Mouse (Mus musculus) heart, embryonic 13.5 days (tissue): Measurements from ENCODE around the gene Cd80. TPM values are rescaled to one million over a fixed set of nuclear protein-coding genes. Genes with fewer than 3 reads are reported as not detected.
A peak's percentile ranks its signal among the peaks of the same experiment; 100 is the strongest.

Experiments
- ATAC-seq: fragments of 200-750 bp; cut with Nextera tagmentation; 2 replicates; pipeline ENCODE4 v1.8.0; 2017; ENCODE audit warnings: moderate TSS enrichment; ENCODE audit not compliant: insufficient number of reproducible peaks, low FRiP score, low TSS enrichment; ENCODE audit errors: extremely low read depth
- H3K27ac ChIP-seq: fragments of 300-500 bp; sonication (generic); replicated peaks from 2 replicates; pipeline ENCODE4 v1.5.1; 2015; ENCODE audit warnings: moderate library complexity, mild to moderate bottlenecking, inconsistent platforms
- H3K27me3 ChIP-seq: fragments of 300-500 bp; sonication (generic); replicated peaks from 2 replicates; pipeline ENCODE4 v1.6.1; 2015; ENCODE audit warnings: mild to moderate bottlenecking, inconsistent platforms
- H3K36me3 ChIP-seq: fragments of 300-500 bp; sonication (generic); 2 replicates; pipeline ENCODE4 v1.6.1; 2015; ENCODE audit warnings: mild to moderate bottlenecking, inconsistent platforms
- H3K4me1 ChIP-seq: fragments of 300-500 bp; sonication (generic); 2 replicates; pipeline ENCODE4 v1.6.1; 2015; ENCODE audit warnings: inconsistent platforms
- H3K4me2 ChIP-seq: fragments of 300-500 bp; sonication (generic); 2 replicates; pipeline ENCODE4 v1.6.1; 2015; ENCODE audit warnings: inconsistent platforms, mild to moderate bottlenecking, moderate library complexity
- H3K4me3 ChIP-seq: fragments of 300-500 bp; sonication (generic); 2 replicates; pipeline ENCODE4 v1.5.1; 2015; ENCODE audit warnings: moderate library complexity, mild to moderate bottlenecking, inconsistent platforms
- H3K9ac ChIP-seq: fragments of 300-500 bp; sonication (generic); 2 replicates; pipeline ENCODE4 v1.6.1; 2015; ENCODE audit warnings: inconsistent platforms, mild to moderate bottlenecking, moderate library complexity
- H3K9me3 ChIP-seq: fragments of 300-500 bp; sonication (generic); 2 replicates; pipeline ENCODE4 v1.6.1; 2016; ENCODE audit warnings: inconsistent platforms
- WGBS: fragments of 180-500 bp; shearing (Covaris S2); methylation state at CpG from one replicate; pipeline ENCODE4 v1.1.7; 2015; ENCODE audit warnings: mixed read lengths; 5-methylcytosine and 5-hydroxymethylcytosine counted together
- polyA plus RNA-seq: library from polyadenylated mRNA; unstranded; fragments of >200 nt; fragmentation: Nextera tagmentation; extraction: Ambion mirVana; gene quantifications from 2 replicates; pipeline ENCODE4 v1.2.1, GENCODE M21; 2015

The Cd80 gene
- polyA plus RNA-seq, 1 experiment from 2014 or later: 0.55 TPM

- Histone ChIP-seq H3K4me2 (no peak overlapping the region), H3K9ac (no peak overlapping the region), H3K36me3 (peaks cover 51% of the 10 kb centered on the region), H3K4me1 (peaks cover 19% of the 10 kb centered on the region), H3K27ac (no peak overlapping the region), H3K9me3 (no peaks in the 10 kb centered on the region), H3K4me3 (no peak overlapping the region), H3K27me3 (0 out of 2 replicates have a peak, but pooled peaks cover 3% of the 10 kb centered on the region)
- ATAC-seq: no peak
- 89% methylated on average over 7 of the region's 7 CpGs for WGBS
Measured at GRCm38 (mm10) chr16:38450707-38451106, 4.7 kb upstream of the Cd80 start.

- Histone ChIP-seq H3K4me2 (peak overlapping the region; percentile 79), H3K9ac (peak overlapping the region; percentile 97), H3K4me3 (peak overlapping the region; percentile 85), H3K4me1 (peaks cover 19% of the 10 kb centered on the region), H3K27ac (peak overlapping the region; percentile 92), H3K27me3 (0 out of 2 replicates have a peak, but pooled peaks cover 3% of the 10 kb centered on the region), H3K9me3 (no peaks in the 10 kb centered on the region), H3K36me3 (peaks cover 42% of the 10 kb centered on the region)
- no peak for ATAC-seq
- WGBS: 44% methylated on average over 12 of the region's 12 CpGs
Measured at GRCm38 (mm10) chr16:38451421-38452205, 3.7 kb upstream of the Cd80 start.

GRCm38 (mm10) chr16:38452442-38453202 is 2.7 kb upstream of the Cd80 start, which contains the start of gene Adprh:
Gene Adprh, minus strand, starts transcription at chr16:38452703.
- WGBS: under 1% methylated on average over 61 of the region's 61 CpGs
- H3K27me3 ChIP-seq: 0 out of 2 replicates have a peak, but pooled peaks cover 3% of the 10 kb centered on the region
- peaks cover 32% of the 10 kb centered on the region for H3K36me3 ChIP-seq
- peak within 1 kb of the TSS; percentile 97 for H3K9ac ChIP-seq
- no peaks in the 10 kb centered on the region for H3K9me3 ChIP-seq
- peak within 1 kb of the TSS; percentile 92 for H3K27ac ChIP-seq
- H3K4me3 ChIP-seq: peak within 1 kb of the TSS; percentile 85
- peak within 1 kb of the TSS; percentile 79 for H3K4me2 ChIP-seq
- peaks cover 19% of the 10 kb centered on the region for H3K4me1 ChIP-seq
- ATAC-seq: peak; percentile 89

GRCm38 (mm10) chr16:38453203-38453553 is 2.2 kb upstream of the Cd80 start:
- Histone ChIP-seq H3K36me3 (peaks cover 26% of the 10 kb centered on the region), H3K4me1 (peaks cover 19% of the 10 kb centered on the region), H3K4me3 (peak overlapping the region; percentile 85), H3K9me3 (no peaks in the 10 kb centered on the region), H3K4me2 (peak overlapping the region; percentile 79), H3K9ac (peak overlapping the region; percentile 97), H3K27ac (peak overlapping the region; percentile 92), H3K27me3 (0 out of 2 replicates have a peak, but pooled peaks cover 3% of the 10 kb centered on the region)
- 39% methylated on average over 3 of the region's 3 CpGs for WGBS
- ATAC-seq: no peak

GRCm38 (mm10) chr16:38453952-38454351 is 1.4 kb upstream of the Cd80 start:
- H3K9ac ChIP-seq: no peak overlapping the region
- WGBS: 78% methylated on average over 4 of the region's 4 CpGs
- H3K9me3 ChIP-seq: no peaks in the 10 kb centered on the region
- H3K4me3 ChIP-seq: no peak overlapping the region
- ATAC-seq: no peak
- peaks cover 19% of the 10 kb centered on the region for H3K36me3 ChIP-seq
- H3K4me2 ChIP-seq: no peak overlapping the region
- H3K27me3 ChIP-seq: 0 out of 2 replicates have a peak, but pooled peaks cover 3% of the 10 kb centered on the region
- no peak overlapping the region for H3K27ac ChIP-seq
- H3K4me1 ChIP-seq: peaks cover 19% of the 10 kb centered on the region

- Histone ChIP-seq H3K9ac (no peak overlapping the region), H3K4me3 (no peak overlapping the region), H3K9me3 (no peaks in the 10 kb centered on the region), H3K36me3 (peaks cover 11% of the 10 kb centered on the region), H3K4me1 (peaks cover 19% of the 10 kb centered on the region), H3K27me3 (0 out of 2 replicates have a peak, but pooled peaks cover 3% of the 10 kb centered on the region), H3K4me2 (no peak overlapping the region), H3K27ac (no peak overlapping the region)
- no peak for ATAC-seq
- 68% methylated on average over 11 of the region's 11 CpGs for WGBS
Measured at GRCm38 (mm10) chr16:38454533-38455254, 667 bp upstream of the Cd80 start.

- Histone ChIP-seq H3K9ac (no peak overlapping the region), H3K9me3 (no peaks in the 10 kb centered on the region), H3K4me3 (no peak overlapping the region), H3K27ac (no peak overlapping the region), H3K27me3 (0 out of 2 replicates have a peak, but pooled peaks cover 3% of the 10 kb centered on the region), H3K4me2 (no peak overlapping the region), H3K36me3 (no peaks in the 10 kb centered on the region), H3K4me1 (peaks cover 4% of the 10 kb centered on the region)
- ATAC-seq: no peak
- WGBS: 54% methylated on average over 11 of the region's 11 CpGs
Measured at GRCm38 (mm10) chr16:38456812-38457567, 1.6 kb downstream of the Cd80 start.

- no peaks in the 10 kb centered on the region for H3K36me3 ChIP-seq
- 0 out of 2 replicates have a peak, but pooled peaks cover 3% of the 10 kb centered on the region for H3K27me3 ChIP-seq
- no peak for ATAC-seq
- WGBS: 63% methylated on average over 6 of the region's 6 CpGs
- H3K4me3 ChIP-seq: no peak overlapping the region
- H3K4me1 ChIP-seq: no peaks in the 10 kb centered on the region
- H3K9ac ChIP-seq: no peak overlapping the region
- no peaks in the 10 kb centered on the region for H3K9me3 ChIP-seq
- no peak overlapping the region for H3K27ac ChIP-seq
- H3K4me2 ChIP-seq: no peak overlapping the region
Measured at GRCm38 (mm10) chr16:38458600-38459280, 3.4 kb downstream of the Cd80 start.

GRCm38 (mm10) chr16:38459990-38460389 is 4.6 kb downstream of the Cd80 start:
- 77% methylated on average over 4 of the region's 4 CpGs for WGBS
- Histone ChIP-seq H3K36me3 (no peaks in the 10 kb centered on the region), H3K4me2 (no peak overlapping the region), H3K27me3 (0 out of 2 replicates have a peak, but pooled peaks cover 3% of the 10 kb centered on the region), H3K4me1 (no peaks in the 10 kb centered on the region), H3K9me3 (no peaks in the 10 kb centered on the region), H3K4me3 (no peak overlapping the region), H3K9ac (no peak overlapping the region), H3K27ac (no peak overlapping the region)
- no peak for ATAC-seq

GRCm38 (mm10) chr16:38461749-38462148 is 6.4 kb downstream of the Cd80 start:
- Histone ChIP-seq H3K27me3 (no peaks in the 10 kb centered on the region), H3K4me2 (no peak overlapping the region), H3K9me3 (no peaks in the 10 kb centered on the region), H3K36me3 (no peaks in the 10 kb centered on the region), H3K9ac (no peak overlapping the region; the same call in 1 of the 2 replicates), H3K4me1 (no peaks in the 10 kb centered on the region; the same call in 1 of the 2 replicates), H3K27ac (no peak overlapping the region), H3K4me3 (no peak overlapping the region)
- no peak for ATAC-seq
- WGBS: 59% methylated on average over 8 of the region's 8 CpGs
